Mouse (Mus musculus) ES-E14 (cell line): ENCODE results near the gene Map1lc3b.

ENCODE experiments used
- MAFK ChIP-seq: IDR thresholded peaks from 2 replicates; pipeline ENCODE4 v1.6.1; 2014; ENCODE audit warnings: mild to moderate bottlenecking, low read depth, low read length, inconsistent platforms; ENCODE audit not compliant: insufficient read depth
- ZC3H11A ChIP-seq: IDR thresholded peaks from 2 replicates; pipeline ENCODE4 v1.6.1; 2012; ENCODE audit warnings: low read depth, mild to moderate bottlenecking, inconsistent platforms, low read length, borderline replicate concordance

DNA sequence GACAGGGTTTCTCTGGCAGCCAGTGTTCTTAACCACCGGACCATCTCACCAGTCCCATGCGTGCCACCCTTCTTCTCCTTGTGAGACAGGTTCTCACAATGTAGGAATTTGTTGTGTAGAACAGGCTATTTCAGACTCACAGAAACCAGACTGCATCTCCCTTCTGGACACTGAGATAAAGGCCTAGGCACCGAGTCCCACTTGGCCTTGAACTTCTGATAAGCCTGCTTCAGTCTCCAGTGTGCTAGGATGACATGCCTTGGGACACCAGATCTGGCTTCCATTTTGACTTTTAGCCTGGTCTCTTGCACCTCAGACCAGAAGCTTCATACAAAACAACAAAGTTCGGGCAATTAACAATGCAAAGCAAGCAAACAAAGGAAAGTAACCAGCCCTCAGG lies 1.4 kb upstream of the Map1lc3b start:
- TF ChIP-seq ZC3H11A, result no peak
- no peak for TF ChIP-seq MAFK
